Mouse (Mus musculus) embryonic facial prominence, embryonic 10.5 days (tissue): Measurements from ENCODE around the gene Asb18. TPM values are rescaled to one million over a fixed set of nuclear protein-coding genes. Genes with fewer than 3 reads are reported as not detected.

Experiments
- DNase-seq: peaks from one replicate; pipeline ENCODE4 v3.0.0-alpha.2; 2017; ENCODE audit warnings: low spot score
- H3K27ac ChIP-seq: fragments of 300-500 bp; sonication (generic); replicated peaks from 2 replicates; pipeline ENCODE4 v1.5.1; 2016; ENCODE audit warnings: mild to moderate bottlenecking
- H3K27me3 ChIP-seq: fragments of 300-500 bp; sonication (generic); replicated peaks from 2 replicates; pipeline ENCODE4 v1.6.1; 2016; ENCODE audit warnings: low read depth, mild to moderate bottlenecking; ENCODE audit not compliant: poor library complexity, severe bottlenecking
- H3K36me3 ChIP-seq: fragments of 300-500 bp; sonication (generic); replicated peaks from 2 replicates; pipeline ENCODE4 v1.6.1; 2016; ENCODE audit warnings: mild to moderate bottlenecking, moderate library complexity
- H3K4me1 ChIP-seq: fragments of 300-500 bp; sonication (generic); 2 replicates; pipeline ENCODE4 v1.6.1; 2016
- H3K4me3 ChIP-seq: fragments of 300-500 bp; sonication (generic); 2 replicates; pipeline ENCODE4 v1.5.1; 2016; ENCODE audit warnings: mild to moderate bottlenecking, moderate library complexity
- H3K9me3 ChIP-seq: fragments of 300-500 bp; sonication (generic); 2 replicates; pipeline ENCODE4 v1.6.1; 2016; ENCODE audit warnings: mild to moderate bottlenecking
- WGBS: fragments of 180-500 bp; shearing (Covaris S2); methylation state at CpG from one replicate; pipeline ENCODE4 v1.1.7; 2016; 5-methylcytosine and 5-hydroxymethylcytosine counted together
- polyA plus RNA-seq: library from polyadenylated mRNA; unstranded; fragments of >200 nt; fragmentation: Nextera tagmentation; extraction: Ambion mirVana; gene quantifications from 2 replicates; pipeline ENCODE4 v1.2.1, GENCODE M21; 2016

Asb18 gene
- polyA plus RNA-seq: 0.05 TPM in 1 of 2 replicates, not detected in the other

GRCm38 (mm10) chr1:90014446-90014845 is at the start of gene Asb18:
TSS of gene Asb18 (minus strand) at chr1:90014666.
- Histone ChIP-seq H3K4me1 (no peaks in the 10 kb centered on the region), H3K9me3 (0 out of 2 replicates have a peak, but pooled peaks cover 3% of the 10 kb centered on the region), H3K27me3 (no peaks in the 10 kb centered on the region), H3K4me3 (no peak within 1 kb of the TSS), H3K36me3 (no peaks in the 10 kb centered on the region), H3K27ac (no peak within 1 kb of the TSS)
- no peak for DNase-seq
- WGBS: 86% methylated on average over 5 of the region's 5 CpGs

GRCm38 (mm10) chr1:90060599-90060998 is 46.1 kb upstream of the Asb18 start:
- no peak overlapping the region for H3K4me3 ChIP-seq

GRCm38 (mm10) chr1:90060054-90060453 is 45.6 kb upstream of the Asb18 start:
- H3K4me1 ChIP-seq: peaks cover 16% of the 10 kb centered on the region
- H3K27ac ChIP-seq: no peak overlapping the region
- H3K36me3 ChIP-seq: no peaks in the 10 kb centered on the region
- no peak overlapping the region for H3K4me3 ChIP-seq
- H3K27me3 ChIP-seq: peaks cover 29% of the 10 kb centered on the region
- no peaks in the 10 kb centered on the region for H3K9me3 ChIP-seq
- WGBS: 63% methylated on average over 3 of the region's 3 CpGs
- no peak for DNase-seq

More at GRCm38 (mm10) chr1:90060599-90060998, 46.1 kb upstream of the Asb18 start:
- Histone ChIP-seq H3K27ac (no peak overlapping the region), H3K27me3 (peaks cover 27% of the 10 kb centered on the region), H3K9me3 (no peaks in the 10 kb centered on the region), H3K36me3 (no peaks in the 10 kb centered on the region), H3K4me1 (peaks cover 15% of the 10 kb centered on the region)
- peak; percentile 66 for DNase-seq
- WGBS: 21% methylated on average over 7 of the region's 7 CpGs

- WGBS: 88% methylated on average over 4 of the region's 4 CpGs
- Histone ChIP-seq H3K36me3 (no peaks in the 10 kb centered on the region), H3K4me1 (peaks cover 47% of the 10 kb centered on the region), H3K27me3 (peaks cover 40% of the 10 kb centered on the region), H3K4me3 (no peak overlapping the region), H3K9me3 (no peaks in the 10 kb centered on the region), H3K27ac (no peak overlapping the region; the same call in 1 of the 2 replicates)
- no peak for DNase-seq
Observed at GRCm38 (mm10) chr1:90054991-90055390, 40.5 kb upstream of the Asb18 start.

GRCm38 (mm10) chr1:90051347-90051746 is 36.9 kb upstream of the Asb18 start:
- WGBS: 31% methylated on average over 5 of the region's 5 CpGs
- Histone ChIP-seq H3K36me3 (no peaks in the 10 kb centered on the region), H3K27ac (0 out of 2 replicates have a peak overlapping the region, but pooled peaks have one; percentile 57)

GRCm38 (mm10) chr1:90050046-90050739 is 35.7 kb upstream of the Asb18 start:
- no peaks in the 10 kb centered on the region for H3K36me3 ChIP-seq
- no peak for DNase-seq
- peaks cover 52% of the 10 kb centered on the region for H3K4me1 ChIP-seq
- no peaks in the 10 kb centered on the region for H3K9me3 ChIP-seq
- WGBS: 68% methylated on average over 20 of the region's 20 CpGs
- H3K27me3 ChIP-seq: peaks cover 44% of the 10 kb centered on the region
- H3K27ac ChIP-seq: peak overlapping the region; percentile 57
- H3K4me3 ChIP-seq: no peak overlapping the region

More at GRCm38 (mm10) chr1:90051347-90051746, 36.9 kb upstream of the Asb18 start:
- no peaks in the 10 kb centered on the region for H3K9me3 ChIP-seq
- H3K27me3 ChIP-seq: peaks cover 45% of the 10 kb centered on the region
- no peak overlapping the region for H3K4me3 ChIP-seq
- peak; percentile 64 for DNase-seq
- H3K4me1 ChIP-seq: peaks cover 52% of the 10 kb centered on the region

- H3K9me3 ChIP-seq: no peaks in the 10 kb centered on the region
- H3K4me1 ChIP-seq: peaks cover 5% of the 10 kb centered on the region; the same call in 1 of the 2 replicates
- peaks cover 23% of the 10 kb centered on the region for H3K27me3 ChIP-seq
- WGBS: 61% methylated on average over 2 of the region's 2 CpGs
- no peak overlapping the region for H3K27ac ChIP-seq
- no peaks in the 10 kb centered on the region for H3K36me3 ChIP-seq
- peak; percentile 49 for DNase-seq
- H3K4me3 ChIP-seq: no peak overlapping the region
Observed at GRCm38 (mm10) chr1:90028305-90028704, 13.8 kb upstream of the Asb18 start.

GRCm38 (mm10) chr1:90026945-90027344 is 12.5 kb upstream of the Asb18 start:
- Histone ChIP-seq H3K27me3 (peaks cover 23% of the 10 kb centered on the region), H3K4me3 (no peak overlapping the region), H3K27ac (no peak overlapping the region), H3K9me3 (no peaks in the 10 kb centered on the region), H3K36me3 (no peaks in the 10 kb centered on the region), H3K4me1 (peaks cover 5% of the 10 kb centered on the region; the same call in 1 of the 2 replicates)
- WGBS: 20% methylated on average over 3 of the region's 3 CpGs
- DNase-seq: peak; percentile 54

GRCm38 (mm10) chr1:90020336-90020735 is 5.9 kb upstream of the Asb18 start:
- WGBS: 90% methylated on average over 5 of the region's 5 CpGs

GRCm38 (mm10) chr1:90018071-90018470 is 3.6 kb upstream of the Asb18 start:
- no peak for DNase-seq
- 0 out of 2 replicates have a peak, but pooled peaks cover 3% of the 10 kb centered on the region for H3K9me3 ChIP-seq
- no peak overlapping the region for H3K4me3 ChIP-seq
- H3K4me1 ChIP-seq: no peaks in the 10 kb centered on the region
- H3K36me3 ChIP-seq: no peaks in the 10 kb centered on the region
- no peak overlapping the region for H3K27ac ChIP-seq
- WGBS: 88% methylated on average over 6 of the region's 6 CpGs
- no peaks in the 10 kb centered on the region for H3K27me3 ChIP-seq

More at GRCm38 (mm10) chr1:90020336-90020735, 5.9 kb upstream of the Asb18 start:
- no peak overlapping the region for H3K27ac ChIP-seq
- no peaks in the 10 kb centered on the region for H3K36me3 ChIP-seq
- H3K9me3 ChIP-seq: no peaks in the 10 kb centered on the region
- peaks cover 9% of the 10 kb centered on the region; the same call in 1 of the 2 replicates for H3K27me3 ChIP-seq
- no peak for DNase-seq
- no peak overlapping the region for H3K4me3 ChIP-seq
- peaks cover 5% of the 10 kb centered on the region; the same call in 1 of the 2 replicates for H3K4me1 ChIP-seq

- no peaks in the 10 kb centered on the region for H3K27me3 ChIP-seq
- no peaks in the 10 kb centered on the region for H3K36me3 ChIP-seq
- 0 out of 2 replicates have a peak, but pooled peaks cover 3% of the 10 kb centered on the region for H3K9me3 ChIP-seq
- H3K4me3 ChIP-seq: no peak overlapping the region
- 77% methylated on average over 5 of the region's 5 CpGs for WGBS
- no peaks in the 10 kb centered on the region for H3K4me1 ChIP-seq
- no peak for DNase-seq
- H3K27ac ChIP-seq: no peak overlapping the region
Observed at GRCm38 (mm10) chr1:90013273-90013672, 1.2 kb downstream of the Asb18 start.

- 62% methylated on average over 7 of the region's 7 CpGs for WGBS
- no peaks in the 10 kb centered on the region for H3K4me1 ChIP-seq
Observed at GRCm38 (mm10) chr1:90012850-90013249, 1.6 kb downstream of the Asb18 start.

GRCm38 (mm10) chr1:90012168-90012567 is 2.3 kb downstream of the Asb18 start:
- Histone ChIP-seq H3K4me1 (no peaks in the 10 kb centered on the region), H3K36me3 (no peaks in the 10 kb centered on the region), H3K9me3 (0 out of 2 replicates have a peak, but pooled peaks cover 3% of the 10 kb centered on the region), H3K27me3 (no peaks in the 10 kb centered on the region), H3K4me3 (no peak overlapping the region), H3K27ac (no peak overlapping the region)
- DNase-seq: no peak
- 80% methylated on average over 3 of the region's 3 CpGs for WGBS

More at GRCm38 (mm10) chr1:90012850-90013249, 1.6 kb downstream of the Asb18 start:
- Histone ChIP-seq H3K9me3 (0 out of 2 replicates have a peak, but pooled peaks cover 3% of the 10 kb centered on the region), H3K36me3 (no peaks in the 10 kb centered on the region), H3K27ac (no peak overlapping the region), H3K4me3 (no peak overlapping the region), H3K27me3 (no peaks in the 10 kb centered on the region)
- DNase-seq: no peak
